Mouse (Mus musculus) lung, adult 2 months (tissue): Measurements from ENCODE around the gene Itm2c.

Experiments
- CTCF ChIP-seq: fragments of 200-500 bp; IDR thresholded peaks from 2 replicates; pipeline ENCODE4 v1.5.1; 2011; ENCODE audit warnings: mild to moderate bottlenecking, low read length, control low read depth; ENCODE audit not compliant: insufficient read depth
- POLR2A ChIP-seq: fragments of 200-500 bp; IDR thresholded peaks from 2 replicates; pipeline ENCODE4 v1.6.1; 2011; ENCODE audit warnings: low read depth, mild to moderate bottlenecking, control low read depth, low read length, borderline replicate concordance; ENCODE audit errors: extremely low read depth

DNA sequence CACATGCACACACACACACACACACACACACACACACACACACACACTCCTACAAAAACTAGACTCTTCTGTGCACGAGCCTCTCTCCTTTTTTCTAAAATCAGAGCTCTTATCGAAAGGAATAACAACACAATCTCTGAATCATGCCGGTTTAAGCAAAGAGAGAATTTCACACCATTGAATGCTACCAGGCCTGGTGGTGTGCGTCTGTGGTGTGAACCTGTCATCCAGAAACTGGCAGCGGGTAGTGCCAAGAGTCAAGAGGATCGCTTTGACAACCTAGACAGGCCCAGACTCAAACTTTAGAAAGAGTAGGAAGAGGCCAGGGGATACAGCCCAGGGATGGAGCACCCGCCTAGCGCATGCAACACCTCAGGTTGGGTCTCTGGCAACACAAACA lies 48.2 kb downstream of the Itm2c start:
- no peak for TF ChIP-seq POLR2A
- no peak for TF ChIP-seq CTCF
